Mouse (Mus musculus) MEL (cell line): ENCODE data around the gene Slit1.

Experiments
- BHLHE40 ChIP-seq: IDR thresholded peaks from 2 replicates; pipeline ENCODE4 v1.6.1; 2012; ENCODE audit warnings: low read depth, mild to moderate bottlenecking, inconsistent platforms, low read length, improper control_type of control experiment, borderline replicate concordance
- CHD2 ChIP-seq: IDR thresholded peaks from 2 replicates; pipeline ENCODE4 v1.6.1; 2011; ENCODE audit warnings: low read length, improper control_type of control experiment
- CTCF ChIP-seq, 3 experiments: IDR thresholded peaks in 2 of 3; conservative IDR thresholded peaks in 1 of 3; 2 replicates each; pipeline ENCODE4 v1.5.1; 2011 to 2012; ENCODE audit warnings: low read length in 3 of 3, low read depth in 2 of 3, mild to moderate bottlenecking in 2 of 3, improper control_type of control experiment in 1 of 3, inconsistent platforms in 1 of 3, mixed read lengths in 1 of 3, moderate library complexity in 1 of 3; ENCODE audit not compliant: control insufficient read depth in 1 of 3, insufficient read depth in 1 of 3, poor library complexity in 1 of 3, severe bottlenecking in 1 of 3
- E2F4 ChIP-seq: IDR thresholded peaks from 2 replicates; pipeline ENCODE4 v1.6.1; 2011; ENCODE audit warnings: low read depth, low read length, improper control_type of control experiment, borderline replicate concordance
- EP300 ChIP-seq, 2 experiments: IDR thresholded peaks; 2 replicates each; pipeline ENCODE4 v1.6.1; 2011; ENCODE audit warnings: improper control_type of control experiment in 2 of 2, low read length in 2 of 2, low read depth in 1 of 2, mild to moderate bottlenecking in 1 of 2
- GATA1 ChIP-seq: IDR thresholded peaks from 2 replicates; pipeline ENCODE4 v1.6.1; 2011; ENCODE audit warnings: low read depth, low read length, improper control_type of control experiment
- MAFK ChIP-seq: IDR thresholded peaks from 2 replicates; pipeline ENCODE4 v1.6.1; 2011; ENCODE audit warnings: low read depth, mild to moderate bottlenecking, low read length, improper control_type of control experiment, borderline replicate concordance
- MYB ChIP-seq: IDR thresholded peaks from 2 replicates; pipeline ENCODE4 v1.6.1; 2011; ENCODE audit warnings: mild to moderate bottlenecking, low read depth, low read length, improper control_type of control experiment
- NELFE ChIP-seq: IDR thresholded peaks from 2 replicates; pipeline ENCODE4 v1.6.1; 2011; ENCODE audit warnings: low read depth, low read length, improper control_type of control experiment
- POLR2A ChIP-seq, 2 experiments: IDR thresholded peaks; 2 replicates each; pipeline ENCODE4 v1.6.1; 2011 to 2012; ENCODE audit warnings: low read length in 2 of 2, mild to moderate bottlenecking in 2 of 2, control low read depth in 1 of 2, improper control_type of control experiment in 1 of 2, low read depth in 1 of 2, moderate library complexity in 1 of 2; ENCODE audit not compliant: control insufficient read depth in 1 of 2, insufficient read depth in 1 of 2, poor library complexity in 1 of 2
- POLR2AphosphoS5 ChIP-seq: IDR thresholded peaks from 2 replicates; pipeline ENCODE4 v1.6.1; 2012; ENCODE audit warnings: low read depth, borderline replicate concordance, mild to moderate bottlenecking, inconsistent platforms, low read length, moderate library complexity, mixed read lengths
- SIN3A ChIP-seq: IDR thresholded peaks from 2 replicates; pipeline ENCODE4 v1.6.1; 2012; ENCODE audit warnings: low read length, improper control_type of control experiment, inconsistent platforms
- SMC3 ChIP-seq: IDR thresholded peaks from 2 replicates; pipeline ENCODE4 v1.6.1; 2011; ENCODE audit warnings: low read depth, low read length, improper control_type of control experiment
- TBP ChIP-seq: IDR thresholded peaks from 2 replicates; pipeline ENCODE4 v1.8.0; 2011; ENCODE audit warnings: low read depth, low read length, improper control_type of control experiment

- TF ChIP-seq GATA1 (peak; percentile 32), POLR2A (IDR thresholded peaks at IDR 0.05; ENCODE audit: control insufficient read depth in 1 of 2, insufficient read depth in 1 of 2, low read depth in 1 of 2, low read length in 2 of 2, poor library complexity in 1 of 2) (no peak), POLR2AphosphoS5 (no peak), CTCF (IDR thresholded peaks at IDR 0.05 in 2 of 3, conservative IDR thresholded peaks at IDR 0.05 in 1 of 3; ENCODE audit: control insufficient read depth in 1 of 3, insufficient read depth in 1 of 3, low read depth in 2 of 3, low read length in 3 of 3, poor library complexity in 1 of 3, severe bottlenecking in 1 of 3) (no peak), EP300 (IDR thresholded peaks at IDR 0.05; ENCODE audit: low read depth in 1 of 2, low read length in 2 of 2) (peak in 1 of 2 experiments; percentile 25; a peak in 1 of 4 replicates), MAFK (no peak), NELFE (no peak), SIN3A (peak; percentile 91), CHD2 (no peak), SMC3 (peak; percentile 16; the same call in 1 of the 2 replicates), BHLHE40 (no peak), MYB (no peak), TBP (0 out of 2 replicates have a peak, but pooled peaks have one; percentile 13), E2F4 (peak; percentile 82; the same call in 1 of the 2 replicates)
Observed at GRCm38 (mm10) chr19:41660999-41661374, 82.5 kb downstream of the Slit1 start.
